Mouse (Mus musculus) hindbrain, embryonic 15.5 days (tissue): ENCODE data around the gene Klk1b21. TPM values are rescaled to one million over a fixed set of nuclear protein-coding genes. Genes with fewer than 3 reads are reported as not detected.
"Not testable (repeated sequence)": the region's sequence is repeated elsewhere in the genome, so short reads cannot be mapped to it uniquely, and the experiment has no call there.

Experiments used
- ATAC-seq: fragments of 200-750 bp; cut with Nextera tagmentation; 2 replicates; pipeline ENCODE4 v1.8.0; 2017; ENCODE audit warnings: low read depth, moderate number of reproducible peaks, moderate TSS enrichment; ENCODE audit not compliant: low FRiP score
- H3K27ac ChIP-seq: fragments of 300-500 bp; sonication (generic); replicated peaks from 2 replicates; pipeline ENCODE4 v1.5.1; 2015; ENCODE audit warnings: mild to moderate bottlenecking, inconsistent platforms
- H3K27me3 ChIP-seq: fragments of 300-500 bp; sonication (generic); 2 replicates; pipeline ENCODE4 v1.6.1; 2015; ENCODE audit warnings: control low read depth, inconsistent platforms
- H3K36me3 ChIP-seq: fragments of 300-500 bp; sonication (generic); 2 replicates; pipeline ENCODE4 v1.6.1; 2015; ENCODE audit warnings: control low read depth, inconsistent platforms
- H3K4me1 ChIP-seq: fragments of 300-500 bp; sonication (generic); replicated peaks from 2 replicates; pipeline ENCODE4 v1.6.1; 2015; ENCODE audit warnings: control low read depth, inconsistent platforms
- H3K4me2 ChIP-seq: fragments of 300-500 bp; sonication (generic); 2 replicates; pipeline ENCODE4 v1.6.1; 2015; ENCODE audit warnings: moderate library complexity, mild to moderate bottlenecking, inconsistent platforms
- H3K4me3 ChIP-seq: fragments of 300-500 bp; sonication (generic); 2 replicates; pipeline ENCODE4 v1.5.1; 2015; ENCODE audit warnings: mild to moderate bottlenecking, inconsistent platforms
- H3K9ac ChIP-seq: fragments of 300-500 bp; sonication (generic); 2 replicates; pipeline ENCODE4 v1.6.1; 2015; ENCODE audit warnings: inconsistent platforms
- H3K9me3 ChIP-seq: fragments of 300-500 bp; sonication (generic); 2 replicates; pipeline ENCODE4 v1.6.1; 2016; ENCODE audit warnings: control low read depth, inconsistent platforms
- WGBS: fragments of 180-500 bp; shearing (Covaris S2); methylation state at CpG from one replicate; pipeline ENCODE4 v1.1.7; 2015; 5-methylcytosine and 5-hydroxymethylcytosine counted together
- polyA plus RNA-seq: library from polyadenylated mRNA; unstranded; fragments of >200 nt; fragmentation: Nextera tagmentation; extraction: Ambion mirVana; gene quantifications from 2 replicates; pipeline ENCODE4 v1.2.1, GENCODE M21; 2015

Klk1b21 gene
- polyA plus RNA-seq = not detected in 2 replicates

GRCm38 (mm10) chr7:44102028-44102427 is at the start of gene Klk1b21:
Klk1b21 (plus strand) TSS chr7:44102328.
- 82% methylated on average over 3 of the region's 3 CpGs for WGBS

GRCm38 (mm10) chr7:44072117-44072516 is 30.0 kb upstream of the Klk1b21 start:
- H3K9me3 ChIP-seq = no peaks in the 10 kb centered on the region
- H3K9ac ChIP-seq = no peak overlapping the region
- WGBS = 73% methylated on average over 2 of the region's 2 CpGs
- H3K4me1 ChIP-seq = no peaks in the 10 kb centered on the region
- H3K4me2 ChIP-seq = no peak overlapping the region
- no peaks in the 10 kb centered on the region for H3K36me3 ChIP-seq
- H3K4me3 ChIP-seq = no peak overlapping the region
- H3K27me3 ChIP-seq = no peaks in the 10 kb centered on the region
- H3K27ac ChIP-seq = no peak overlapping the region
- ATAC-seq = no peak

More at GRCm38 (mm10) chr7:44102028-44102427, at the start of gene Klk1b21:
- H3K9me3 ChIP-seq, ATAC-seq, H3K4me1 ChIP-seq, H3K27ac ChIP-seq, H3K4me2 ChIP-seq, H3K36me3 ChIP-seq, H3K4me3 ChIP-seq, H3K9ac ChIP-seq, H3K27me3 ChIP-seq: not testable (repeated sequence)

GRCm38 (mm10) chr7:44077703-44078102 is 24.4 kb upstream of the Klk1b21 start:
- H3K4me3 ChIP-seq = no peak overlapping the region
- no peak overlapping the region for H3K27ac ChIP-seq
- no peaks in the 10 kb centered on the region for H3K27me3 ChIP-seq
- ATAC-seq = no peak
- no peaks in the 10 kb centered on the region for H3K4me1 ChIP-seq
- 71% methylated on average over 1 of the region's 1 CpGs for WGBS
- H3K9ac ChIP-seq = no peak overlapping the region
- H3K4me2 ChIP-seq = no peak overlapping the region
- no peaks in the 10 kb centered on the region for H3K36me3 ChIP-seq
- H3K9me3 ChIP-seq = no peaks in the 10 kb centered on the region

- no peak for ATAC-seq
- no peaks in the 10 kb centered on the region for H3K27me3 ChIP-seq
- H3K9me3 ChIP-seq = no peaks in the 10 kb centered on the region
- H3K9ac ChIP-seq = no peak overlapping the region
- no peaks in the 10 kb centered on the region for H3K4me1 ChIP-seq
- H3K4me3 ChIP-seq = no peak overlapping the region
- H3K4me2 ChIP-seq = no peak overlapping the region
- WGBS = 91% methylated on average over 1 of the region's 1 CpGs
- no peaks in the 10 kb centered on the region for H3K36me3 ChIP-seq
- no peak overlapping the region for H3K27ac ChIP-seq
These were observed 6.0 kb upstream of the Klk1b21 start for GRCm38 (mm10) chr7:44096111-44096510.

- no peaks in the 10 kb centered on the region for H3K36me3 ChIP-seq
- no peak within 1 kb of the TSS for H3K9ac ChIP-seq
- no peaks in the 10 kb centered on the region for H3K27me3 ChIP-seq
- 74% methylated on average over 4 of the region's 4 CpGs for WGBS
- no peak for ATAC-seq
- H3K9me3 ChIP-seq = no peaks in the 10 kb centered on the region
- no peak within 1 kb of the TSS for H3K27ac ChIP-seq
- H3K4me1 ChIP-seq = no peaks in the 10 kb centered on the region
- no peak within 1 kb of the TSS for H3K4me2 ChIP-seq
- H3K4me3 ChIP-seq = no peak within 1 kb of the TSS
These were observed 10.2 kb downstream of the Klk1b21 start, which contains the start of gene Klk1b22 for GRCm38 (mm10) chr7:44112373-44112772. Klk1b22 (plus strand) TSS chr7:44112673.

- Histone ChIP-seq H3K27me3 (no peaks in the 10 kb centered on the region), H3K9ac (no peak overlapping the region), H3K4me2 (no peak overlapping the region), H3K36me3 (no peaks in the 10 kb centered on the region), H3K4me3 (no peak overlapping the region), H3K27ac (no peak overlapping the region), H3K9me3 (no peaks in the 10 kb centered on the region), H3K4me1 (no peaks in the 10 kb centered on the region)
- 89% methylated on average over 6 of the region's 6 CpGs for WGBS
- ATAC-seq = no peak
These were observed 21.3 kb downstream of the Klk1b21 start for GRCm38 (mm10) chr7:44123445-44123844.

GRCm38 (mm10) chr7:44136467-44136866 is 34.3 kb downstream of the Klk1b21 start, which contains the start of gene Klk1b16:
Klk1b16 (plus strand) TSS chr7:44136767.
- ATAC-seq = no peak
- no peaks in the 10 kb centered on the region for H3K4me1 ChIP-seq
- H3K4me3 ChIP-seq = no peak within 1 kb of the TSS
- H3K4me2 ChIP-seq = no peak within 1 kb of the TSS
- H3K9me3 ChIP-seq = no peaks in the 10 kb centered on the region
- no peak within 1 kb of the TSS for H3K9ac ChIP-seq
- no peaks in the 10 kb centered on the region for H3K36me3 ChIP-seq
- 91% methylated on average over 3 of the region's 3 CpGs for WGBS
- H3K27me3 ChIP-seq = no peaks in the 10 kb centered on the region
- H3K27ac ChIP-seq = no peak within 1 kb of the TSS

Other genes starting within 250 kb of the Klk1b21 start
- gene Klk4, start 221.2 kb upstream of the Klk1b21 start, polyA plus RNA-seq = 1.7 and 2.6 TPM in 2 replicates
- not detected in 2 replicates for gene Klk15, start 168.6 kb upstream of the Klk1b21 start, polyA plus RNA-seq
- gene Klk1b8, start 151.7 kb upstream of the Klk1b21 start, polyA plus RNA-seq = not detected in 2 replicates
- gene Klk1b1, start 135.6 kb upstream of the Klk1b21 start, polyA plus RNA-seq = not detected in 2 replicates
- gene Klk1b9, start 126.3 kb upstream of the Klk1b21 start, polyA plus RNA-seq = not detected in 2 replicates
- not detected in 2 replicates for gene Klk1b11, start 106.5 kb upstream of the Klk1b21 start, polyA plus RNA-seq
- gene Klk1b26, start 90.2 kb upstream of the Klk1b21 start, polyA plus RNA-seq = not detected in 2 replicates
- not detected in 2 replicates for gene Klk1b27, start 50.0 kb upstream of the Klk1b21 start, polyA plus RNA-seq
- not detected in 2 replicates for gene Klk1b22, start 10.3 kb downstream of the Klk1b21 start, polyA plus RNA-seq
- not detected in 2 replicates for gene Klk1b16, start 34.4 kb downstream of the Klk1b21 start, polyA plus RNA-seq
- gene Klk1b24, start 85.9 kb downstream of the Klk1b21 start, polyA plus RNA-seq = not detected in 2 replicates
- gene Klk1b3, start 95.9 kb downstream of the Klk1b21 start, polyA plus RNA-seq = not detected in 2 replicates
- not detected in 2 replicates for gene Klk1b4, start 105.1 kb downstream of the Klk1b21 start, polyA plus RNA-seq
- not detected in 2 replicates for gene Klk1b5, start 113.6 kb downstream of the Klk1b21 start, polyA plus RNA-seq
- not detected in 2 replicates for gene Klk1, start 123.0 kb downstream of the Klk1b21 start, polyA plus RNA-seq
- 0.17 TPM in 1 of 2 replicates, not detected in the other for gene Gm36864, start 133.8 kb downstream of the Klk1b21 start, polyA plus RNA-seq
- 1.1 and 1.2 TPM in 2 replicates for gene 1700028J19Rik, start 144.4 kb downstream of the Klk1b21 start, polyA plus RNA-seq
- gene 2410002F23Rik, start 144.4 kb downstream of the Klk1b21 start, polyA plus RNA-seq = 193 and 221 TPM in 2 replicates
- gene Acp4, start 155.1 kb downstream of the Klk1b21 start, polyA plus RNA-seq = not detected in 2 replicates
- 1.2 TPM in 1 of 2 replicates, not detected in the other for gene Gm15517, start 159.1 kb downstream of the Klk1b21 start, polyA plus RNA-seq
- gene Clec11a, start 204.6 kb downstream of the Klk1b21 start, polyA plus RNA-seq = 3.0 and 3.4 TPM in 2 replicates
- 38.7 and 42.3 TPM in 2 replicates for gene Shank1, start 207.9 kb downstream of the Klk1b21 start, polyA plus RNA-seq